Mouse (Mus musculus) heart, postnatal 4 days (tissue): Measurements from ENCODE around the gene Gm10382. TPM values are rescaled to one million over a fixed set of nuclear protein-coding genes. Genes with fewer than 3 reads are reported as not detected.
A peak's percentile ranks its signal among the peaks of the same experiment; 100 is the strongest.
"Not testable (repeated sequence)": the region's sequence is repeated elsewhere in the genome, so short reads cannot be mapped to it uniquely, and the experiment has no call there.

Source experiments
- DNase-seq: peaks from one replicate; pipeline ENCODE4 v3.0.0; 2021
- total RNA-seq, 2 experiments: library from RNA; stranded (reverse); gene quantifications; 2 replicates each; pipeline ENCODE4 v1.2.3; 2021

Gm10382 gene
- total RNA-seq, 2 experiments from 2014 or later, result 0.21 to 0.29 TPM

DNA sequence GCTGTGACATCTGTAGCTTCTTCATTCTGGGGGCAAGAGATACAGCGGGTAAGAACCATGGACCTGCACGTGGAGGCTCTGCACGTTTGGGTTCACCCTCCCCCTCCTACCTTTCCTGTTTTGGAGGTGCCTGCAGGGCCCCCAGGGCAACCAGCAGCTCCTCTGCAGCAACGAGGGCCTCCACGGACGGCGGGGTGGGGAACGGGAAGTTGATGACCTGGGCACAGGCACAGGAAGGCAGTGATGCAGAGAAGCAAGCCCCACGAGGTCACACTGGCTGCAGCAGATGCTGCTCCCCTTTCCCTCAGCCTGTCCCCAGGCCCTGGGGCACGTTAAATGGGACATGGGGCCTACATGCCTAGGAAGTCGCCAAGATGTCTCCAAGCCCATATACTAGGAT lies 30.0 kb downstream of the Gm10382 start:
- DNase-seq, result no peak

DNA sequence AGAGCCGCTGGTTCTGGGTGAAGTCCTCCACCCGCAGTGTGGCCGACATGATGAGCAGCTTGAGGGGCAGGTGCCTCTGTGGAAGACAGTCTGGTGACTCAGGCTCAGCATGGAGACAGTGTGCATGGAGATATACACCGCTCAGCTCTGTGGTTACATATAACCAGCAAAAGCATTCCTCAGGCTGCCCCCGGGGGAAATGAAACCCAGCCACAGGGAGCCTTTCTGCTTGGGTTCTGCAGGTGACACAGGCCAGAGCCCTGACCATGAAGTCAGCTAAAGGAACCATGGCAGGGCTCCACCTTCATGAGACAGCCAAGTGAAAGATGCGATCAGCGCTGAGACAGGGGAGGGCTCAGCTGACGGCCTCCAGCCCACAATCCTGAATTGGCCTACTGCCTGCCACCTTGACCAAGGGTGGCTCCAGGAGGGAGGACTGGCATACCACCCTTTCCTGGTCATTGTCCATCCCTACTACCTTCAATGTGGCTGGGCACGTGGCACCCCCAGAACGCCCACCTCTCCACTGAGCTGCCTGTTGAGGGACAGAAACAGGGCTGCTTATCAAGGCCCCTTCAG lies 36.7 kb downstream of the Gm10382 start:
- DNase-seq, result no peak

DNA sequence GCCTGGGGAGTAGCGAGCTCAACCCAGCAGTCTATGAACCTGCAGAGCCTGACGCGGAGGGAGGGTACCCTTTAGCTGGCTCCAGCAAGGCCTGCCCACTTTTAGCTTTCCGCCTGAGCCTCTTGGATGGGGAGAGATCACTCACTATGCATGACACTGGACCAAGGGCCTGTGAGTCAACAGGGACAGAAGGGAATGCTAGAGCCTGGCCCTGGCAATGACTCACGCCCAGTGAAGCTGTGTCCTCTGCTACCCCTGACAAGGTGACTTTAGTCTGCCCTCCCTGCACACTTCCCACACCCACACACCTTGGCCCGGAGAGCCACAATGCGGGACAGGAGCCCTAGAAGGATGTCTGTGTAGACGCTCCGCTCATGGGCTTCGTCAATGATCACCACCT lies 37.2 kb downstream of the Gm10382 start:
- DNase-seq, result peak; percentile 32

DNA sequence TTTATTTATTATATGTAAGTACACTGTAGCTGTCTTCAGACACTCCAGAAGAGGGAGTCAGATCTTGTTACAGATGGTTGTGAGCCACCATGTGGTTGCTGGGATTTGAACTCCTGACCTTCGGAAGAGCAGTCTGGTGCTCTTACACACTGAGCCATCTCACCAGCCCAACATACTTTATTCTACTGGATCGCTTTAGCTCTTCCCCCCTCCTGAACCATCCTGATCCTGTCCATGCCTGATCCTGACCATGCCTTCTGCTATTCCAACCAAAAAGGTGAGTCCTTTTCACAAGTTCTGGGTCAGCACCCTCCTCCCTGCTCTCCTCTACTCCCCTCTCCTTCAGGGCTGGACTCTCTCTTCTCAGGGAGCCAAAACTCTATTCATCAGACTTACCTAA lies 43.2 kb downstream of the Gm10382 start:
- not testable (repeated sequence) for DNase-seq

DNA sequence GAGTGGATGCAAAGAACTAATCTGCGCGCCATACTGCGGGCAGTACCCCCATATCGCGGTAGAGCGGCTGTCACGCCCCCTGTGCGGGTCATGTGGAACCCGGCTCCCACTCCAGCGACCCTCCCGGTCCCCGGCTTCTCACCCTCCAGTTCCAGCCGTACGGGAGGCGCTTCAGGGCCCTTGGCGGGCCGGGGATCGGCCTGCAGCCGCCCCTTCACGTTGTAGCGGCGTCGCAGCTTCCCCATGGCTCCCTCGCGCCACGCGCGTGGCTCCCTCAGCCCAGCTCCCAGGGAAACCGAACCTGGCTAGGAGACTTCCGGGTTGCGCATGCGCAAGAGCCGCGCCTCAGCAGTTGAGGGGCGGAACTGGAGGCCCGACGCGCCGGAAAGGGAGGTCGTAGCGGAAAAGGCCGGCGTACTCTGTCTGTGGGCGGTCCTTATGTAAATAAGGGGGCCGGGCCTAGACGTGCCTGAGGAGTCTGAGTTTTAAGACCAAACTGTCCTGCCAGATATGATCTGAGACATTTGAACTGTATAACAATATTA lies 44.7 kb downstream of the Gm10382 start, which contains the start of gene Dhx37:
Gene Dhx37 (minus strand): TSS at position 329 of the 545 bp plus-strand sequence.
- DNase-seq, result peak; percentile 95

DNA sequence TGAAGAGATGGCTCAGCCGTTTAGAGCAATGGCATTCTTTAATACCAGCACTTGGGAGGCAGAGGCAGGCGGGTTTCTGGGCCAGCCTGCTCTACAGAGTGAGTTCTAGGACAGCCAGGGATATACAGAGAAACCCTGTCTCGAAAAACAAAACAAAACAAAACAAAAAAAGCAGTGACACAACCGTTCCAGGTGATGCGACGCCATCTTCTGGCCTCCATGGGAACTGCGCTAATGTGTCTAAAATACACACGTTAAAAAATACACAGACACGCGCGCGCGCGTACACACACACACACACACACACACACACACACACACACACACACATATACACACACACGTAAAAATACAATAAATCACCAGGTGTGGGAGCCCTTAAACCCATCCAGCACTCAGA lies 45.2 kb downstream of the Gm10382 start:
- not testable (repeated sequence) for DNase-seq

Other genes with a start within 250 kb of the Gm10382 start
- 100 to 1,000 TPM; 104 to 112 TPM for gene Ncor2, start 210.1 kb upstream of the Gm10382 start, total RNA-seq
- gene Scarb1, start 48.2 kb upstream of the Gm10382 start, total RNA-seq, result 10 to 100 TPM; 65.7 to 67.0 TPM
- 100 to 1,000 TPM; 781 to 834 TPM for gene Ubc, start 880 bp downstream of the Gm10382 start, total RNA-seq
- 10 to 100 TPM; 13.6 to 14.6 TPM for gene Dhx37, start 44.8 kb downstream of the Gm10382 start, total RNA-seq
- 10 to 100 TPM; 55.8 to 56.3 TPM for gene Bri3bp, start 52.2 kb downstream of the Gm10382 start, total RNA-seq
- gene Aacs, start 86.5 kb downstream of the Gm10382 start, total RNA-seq, result 1 to 10 TPM; 6.6 to 6.9 TPM
- gene Tmem132b, start 142.5 kb downstream of the Gm10382 start, total RNA-seq, result under 1 TPM in 1 of 2 experiments, not detected in 1; 0.19 TPM